7 mouse cellular contexts compared by ENCODE assay signal in the genomic region with DNA sequence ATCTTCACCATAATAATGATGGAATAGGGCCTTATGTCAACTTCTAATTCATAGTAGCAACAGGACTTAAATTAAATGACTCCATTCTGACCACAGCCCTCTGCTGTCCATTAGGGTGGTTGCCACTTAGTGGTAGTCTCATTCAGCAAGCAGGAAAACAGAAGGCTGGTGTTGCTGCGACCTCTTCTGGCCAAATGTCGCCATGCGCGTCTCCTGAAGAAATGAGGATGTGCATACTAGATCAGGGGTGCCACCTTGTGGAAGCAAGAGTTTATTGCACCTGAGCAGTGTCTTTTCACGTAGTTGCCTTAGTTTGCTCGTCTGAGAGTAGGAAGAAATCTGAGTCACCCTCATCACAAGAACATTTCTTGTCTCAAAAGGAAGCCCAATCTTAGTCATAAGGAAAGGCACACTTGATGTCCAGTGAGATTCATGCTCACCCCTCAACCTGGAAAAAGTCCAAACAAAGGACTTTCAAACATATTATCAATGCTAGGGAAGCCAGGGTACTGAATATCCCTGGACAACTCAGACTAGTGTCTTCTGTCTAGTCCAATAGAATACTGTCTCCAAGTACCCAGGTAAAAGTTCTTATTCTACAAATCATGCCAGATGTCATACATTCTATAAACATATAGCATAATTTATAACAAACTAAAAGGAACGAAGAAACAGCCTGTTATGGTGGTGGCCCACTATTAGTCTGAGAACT.
DNase-seq lines count a peak whose midpoint lies in the region; ATAC-seq and TF ChIP-seq lines count a peak whose summit lies in the region.

No protein-coding gene starts in this region.

- no peak overlapping the region for H3K27ac ChIP-seq in intestine, postnatal 0 days (ENCODE audit: low read depth, low read length)
- no peak overlapping the region for H3K27ac ChIP-seq in midbrain, embryonic 13.5 days

- no peaks in the 10 kb centered on the region for H3K36me3 ChIP-seq in intestine, postnatal 0 days (ENCODE audit: control insufficient read depth, insufficient read depth)
- no peaks in the 10 kb centered on the region for H3K36me3 ChIP-seq in midbrain, embryonic 13.5 days

- H3K9ac ChIP-seq in intestine, postnatal 0 days (ENCODE audit: low read depth, low read length): no peak overlapping the region
- no peak overlapping the region for H3K9ac ChIP-seq in midbrain, embryonic 13.5 days (replicated peaks)

- DNase-seq in adrenal gland, adult 8-10 months: peak; percentile 86
- DNase-seq in embryo, embryonic 9.5 days (ENCODE audit: extremely low spot score): peak; percentile 90
- peak; percentile 88 to 93 for DNase-seq in left cerebral cortex, postnatal 36 days (ENCODE audit: low spot score in 2 of 2)
- DNase-seq in spleen, adult 12 weeks (ENCODE audit: low spot score): peak; percentile 86

- peak; percentile 100 for ATAC-seq in granulocyte monocyte progenitor cell, adult 5-6 weeks (replicated peaks; ENCODE audit: poor library complexity, severe bottlenecking)
- ATAC-seq in intestine, postnatal 0 days: peak; percentile 91
- ATAC-seq in midbrain, embryonic 13.5 days: peak; percentile 93

- intact Hi-C loops in left cerebral cortex, postnatal 36 days (cut with DNase I): loop anchor here (5.0 kb wide), 1 partner anchor 96 kb away; no protein-coding TSS in a partner anchor

- 13% methylated on average over 7 of the region's 7 CpGs for WGBS in intestine, postnatal 0 days
- WGBS in midbrain, embryonic 13.5 days: 15% methylated on average over 7 of the region's 7 CpGs

- H3K27me3 ChIP-seq in intestine, postnatal 0 days (replicated peaks; ENCODE audit: control insufficient read depth, insufficient read depth, low read length): no peaks in the 10 kb centered on the region
- no peaks in the 10 kb centered on the region for H3K27me3 ChIP-seq in midbrain, embryonic 13.5 days

- no peak overlapping the region for H3K4me2 ChIP-seq in intestine, postnatal 0 days (replicated peaks; ENCODE audit: low read depth)
- H3K4me2 ChIP-seq in midbrain, embryonic 13.5 days (replicated peaks): no peak overlapping the region

- H3K9me3 ChIP-seq in intestine, postnatal 0 days (ENCODE audit: control insufficient read depth): no peaks in the 10 kb centered on the region
- no peaks in the 10 kb centered on the region for H3K9me3 ChIP-seq in midbrain, embryonic 13.5 days

- no peak overlapping the region for H3K4me3 ChIP-seq in intestine, postnatal 0 days (ENCODE audit: low read depth, low read length)
- no peak overlapping the region for H3K4me3 ChIP-seq in midbrain, embryonic 13.5 days (replicated peaks)

- TF ChIP-seq CTCF in intestine, postnatal 0 days (IDR thresholded peaks at IDR 0.05; ENCODE audit: low read depth): peak; percentile 100

- no peaks in the 10 kb centered on the region for H3K4me1 ChIP-seq in intestine, postnatal 0 days (replicated peaks; ENCODE audit: control insufficient read depth, insufficient read depth, low read length)
- no peaks in the 10 kb centered on the region for H3K4me1 ChIP-seq in midbrain, embryonic 13.5 days (replicated peaks)
